Mouse (Mus musculus) CH12.LX (cell line): ENCODE data around the gene Ppp1r3f. TPM values are rescaled to one million over a fixed set of nuclear protein-coding genes. Genes with fewer than 3 reads are reported as not detected.

ENCODE experiments used
- DNase-seq: peaks from one replicate; pipeline ENCODE4 v3.0.0-alpha.2; 2013; ENCODE audit errors: extremely low read depth
- H3K27ac ChIP-seq: 2 replicates; pipeline ENCODE4 v1.5.1; 2012; ENCODE audit warnings: low read depth, mild to moderate bottlenecking, control low read depth, moderate library complexity; ENCODE audit not compliant: insufficient read depth
- H3K27me3 ChIP-seq: replicated peaks from 2 replicates; pipeline ENCODE3; 2012; ENCODE audit warnings: inconsistent platforms
- H3K36me3 ChIP-seq, 2 experiments: replicated peaks in 1 of 2; 2 replicates each; pipeline versions ENCODE3 to v1.6.1; 2012; ENCODE audit warnings: inconsistent platforms in 1 of 2, low read length in 1 of 2, mild to moderate bottlenecking in 1 of 2, mixed read lengths in 1 of 2, moderate library complexity in 1 of 2; ENCODE audit not compliant: control insufficient read depth in 1 of 2, insufficient read depth in 1 of 2
- H3K4me1 ChIP-seq, 2 experiments: 2 replicates each; pipeline ENCODE4 v1.6.1; 2012; ENCODE audit warnings: inconsistent platforms in 1 of 2, moderate library complexity in 1 of 2; ENCODE audit not compliant: insufficient read depth in 2 of 2, control insufficient read depth in 1 of 2
- H3K4me2 ChIP-seq: 2 replicates; pipeline ENCODE4 v1.6.1; 2012; ENCODE audit warnings: low read depth, mild to moderate bottlenecking, control low read depth; ENCODE audit not compliant: poor library complexity, insufficient read depth, severe bottlenecking
- H3K4me3 ChIP-seq, 3 experiments: fragments of 150-350 bp in 1 of 3; sonication (generic) in 1 of 3; replicated peaks in 1 of 3; 2 replicates each; pipeline versions ENCODE3 to v1.5.1; 2011 to 2012; ENCODE audit warnings: low read depth in 2 of 3, low read length in 2 of 3, mild to moderate bottlenecking in 2 of 3, moderate library complexity in 2 of 3, control low read depth in 1 of 3, improper control_type of control experiment in 1 of 3, inconsistent platforms in 1 of 3, mixed read lengths in 1 of 3; ENCODE audit not compliant: poor library complexity in 1 of 3
- H3K79me2 ChIP-seq: replicated peaks from 2 replicates; pipeline ENCODE4 v1.6.1; 2012; ENCODE audit warnings: mild to moderate bottlenecking, moderate library complexity; ENCODE audit not compliant: control insufficient read depth, poor library complexity, insufficient read depth, severe bottlenecking; ENCODE audit errors: extremely low read depth
- H3K9ac ChIP-seq: 2 replicates; pipeline ENCODE4 v1.6.1; 2012; ENCODE audit warnings: low read depth, mild to moderate bottlenecking, control low read depth, moderate library complexity; ENCODE audit not compliant: insufficient read depth
- H3K9me3 ChIP-seq: replicated peaks from 2 replicates; pipeline ENCODE3; 2012; ENCODE audit warnings: low read length, inconsistent platforms, mixed read lengths
- BHLHE40 ChIP-seq: IDR thresholded peaks from 2 replicates; pipeline ENCODE4 v1.6.1; 2011; ENCODE audit warnings: mild to moderate bottlenecking, low read depth, low read length, improper control_type of control experiment
- CHD1 ChIP-seq: IDR thresholded peaks from 2 replicates; pipeline ENCODE4 v1.6.1; 2012; ENCODE audit warnings: low read depth, low read length, improper control_type of control experiment, inconsistent platforms
- CHD2 ChIP-seq: IDR thresholded peaks from 2 replicates; pipeline ENCODE4 v1.6.1; 2011; ENCODE audit warnings: low read length, improper control_type of control experiment
- EP300 ChIP-seq: IDR thresholded peaks from 2 replicates; pipeline ENCODE4 v1.6.1; 2011; ENCODE audit warnings: low read length, improper control_type of control experiment
- GABPA ChIP-seq: IDR thresholded peaks from 2 replicates; pipeline ENCODE4 v1.6.1; 2012; ENCODE audit warnings: low read depth, low read length, improper control_type of control experiment, inconsistent platforms; ENCODE audit not compliant: insufficient replicate concordance
- HCFC1 ChIP-seq: IDR thresholded peaks from 2 replicates; pipeline ENCODE4 v1.6.1; 2012; ENCODE audit warnings: low read depth, mild to moderate bottlenecking, inconsistent platforms, low read length, improper control_type of control experiment
- JUN ChIP-seq: IDR thresholded peaks from 2 replicates; pipeline ENCODE4 v1.6.1; 2011; ENCODE audit warnings: low read depth, mild to moderate bottlenecking, low read length, improper control_type of control experiment, moderate library complexity; ENCODE audit not compliant: insufficient read depth
- JUND ChIP-seq: conservative IDR thresholded peaks from 2 replicates; pipeline ENCODE4 v1.6.1; 2011; ENCODE audit warnings: low read depth, low read length, improper control_type of control experiment
- KAT2A ChIP-seq: IDR thresholded peaks from 2 replicates; pipeline ENCODE4 v1.6.1; 2012; ENCODE audit warnings: low read length, improper control_type of control experiment, inconsistent platforms; ENCODE audit not compliant: insufficient replicate concordance
- MAZ ChIP-seq: IDR thresholded peaks from 2 replicates; pipeline ENCODE4 v1.6.1; 2012; ENCODE audit warnings: low read depth, mild to moderate bottlenecking, inconsistent platforms, low read length, improper control_type of control experiment, moderate library complexity
- MEF2A ChIP-seq: IDR thresholded peaks from 2 replicates; pipeline ENCODE4 v1.6.1; 2014; ENCODE audit warnings: low read depth, mild to moderate bottlenecking, inconsistent platforms, low read length, improper control_type of control experiment, borderline replicate concordance
- MYC ChIP-seq: IDR thresholded peaks from 2 replicates; pipeline ENCODE4 v1.6.1; 2011; ENCODE audit warnings: low read depth, mild to moderate bottlenecking, improper control_type of control experiment, low read length
- NELFE ChIP-seq: IDR thresholded peaks from 2 replicates; pipeline ENCODE4 v1.6.1; 2011; ENCODE audit warnings: low read depth, low read length, improper control_type of control experiment
- NRF1 ChIP-seq: IDR thresholded peaks from 2 replicates; pipeline ENCODE4 v1.6.1; 2014; ENCODE audit warnings: low read depth, mild to moderate bottlenecking, inconsistent platforms, low read length, improper control_type of control experiment, moderate library complexity
- POLR2A ChIP-seq: IDR thresholded peaks from 2 replicates; pipeline ENCODE4 v1.6.1; 2011; ENCODE audit warnings: low read depth, mild to moderate bottlenecking, improper control_type of control experiment, low read length
- SIN3A ChIP-seq: IDR thresholded peaks from 2 replicates; pipeline ENCODE4 v1.6.1; 2012; ENCODE audit warnings: low read length, improper control_type of control experiment, inconsistent platforms
- SMC3 ChIP-seq: IDR thresholded peaks from 2 replicates; pipeline ENCODE4 v1.6.1; 2011; ENCODE audit warnings: low read depth, low read length, improper control_type of control experiment
- TCF12 ChIP-seq: IDR thresholded peaks from 2 replicates; pipeline ENCODE4 v1.6.1; 2014; ENCODE audit warnings: low read depth, mild to moderate bottlenecking, inconsistent platforms, low read length, improper control_type of control experiment
- UBTF ChIP-seq: IDR thresholded peaks from 2 replicates; pipeline ENCODE4 v1.6.1; 2012; ENCODE audit warnings: low read depth, mild to moderate bottlenecking, inconsistent platforms, low read length, improper control_type of control experiment, moderate library complexity
- ZC3H11A ChIP-seq: IDR thresholded peaks from 2 replicates; pipeline ENCODE4 v1.6.1; 2012; ENCODE audit warnings: low read depth, mild to moderate bottlenecking, inconsistent platforms, low read length, improper control_type of control experiment
- ZKSCAN1 ChIP-seq: IDR thresholded peaks from 2 replicates; pipeline ENCODE4 v1.6.1; 2012; ENCODE audit warnings: low read depth, inconsistent platforms, low read length, improper control_type of control experiment, borderline replicate concordance
- ZMIZ1 ChIP-seq: IDR thresholded peaks from 2 replicates; pipeline ENCODE4 v1.6.1; 2012; ENCODE audit warnings: low read depth, mild to moderate bottlenecking, inconsistent platforms, low read length, improper control_type of control experiment
- dilution Hi-C: fragments of 300-500 bp; cut with MboI; formaldehyde crosslinking; loops from 2 replicates; pipeline ENCODE4 v1.14.3; 2020; ENCODE audit warnings: low sequenced_read_pairs; ENCODE audit not compliant: extremely low pct_unique_long_range_greater_than_20kb, extremely low pct_ligation_motif_present
- in situ Hi-C: fragments of 300-500 bp; cut with MboI; formaldehyde crosslinking; loops from 3 replicates; pipeline ENCODE4 v1.14.3; 2019; ENCODE audit warnings: low sequenced_read_pairs, low pct_ligation_motif_present, low pct_unique_long_range_greater_than_20kb, mixed read lengths
- polyA plus RNA-seq: library from polyadenylated mRNA; unstranded; fragments of >175 nt; gene quantifications from 2 replicates; pipeline ENCODE4 v1.2.1, GENCODE M21; 2012; ENCODE audit warnings: low read depth; ENCODE audit not compliant: insufficient read length
- total RNA-seq, 2 experiments: library from RNA; depleted of rRNA; stranded (reverse); fragments of 300-350 nt in 1 of 2; fragments of >200 nt in 1 of 2; gene quantifications; 2 replicates each; pipeline ENCODE4 v1.2.3; 2012 to 2014

Gene Ppp1r3f
- total and polyA plus RNA-seq, 3 experiments: 0.13 to 0.57 (median 0.51) TPM

GRCm38 (mm10) chrX:7604004-7604403 lies 29.9 kb upstream of the Ppp1r3f start:
- no peak overlapping the region for H3K27ac ChIP-seq

GRCm38 (mm10) chrX:7595371-7595770 lies 21.3 kb upstream of the Ppp1r3f start:
- H3K4me2 ChIP-seq: no peak overlapping the region
- no peak overlapping the region for H3K27ac ChIP-seq
- in situ Hi-C loops: no loop called here
- no peak for TF ChIP-seq ZMIZ1
- TF ChIP-seq MYC: no peak
- TF ChIP-seq EP300: no peak
- TF ChIP-seq, all 38 proteins: peak for 0
- no peak for DNase-seq
- no peak overlapping the region for H3K9ac ChIP-seq
- no peak overlapping the region for H3K4me3 ChIP-seq
- dilution Hi-C loops: no loop called here
- no peaks in the 10 kb centered on the region for H3K27me3 ChIP-seq
- H3K9me3 ChIP-seq: no peaks in the 10 kb centered on the region
- no peaks in the 10 kb centered on the region; a peak in 1 of 4 replicates for H3K4me1 ChIP-seq
- peaks cover 58 to 89% of the 10 kb centered on the region in 2 experiments for H3K36me3 ChIP-seq
- no peaks in the 10 kb centered on the region for H3K79me2 ChIP-seq

More at GRCm38 (mm10) chrX:7604004-7604403, 29.9 kb upstream of the Ppp1r3f start:
- Histone ChIP-seq H3K4me3 (peak overlapping the region in 1 of 3 experiments; percentile 59), H3K4me2 (peak overlapping the region; percentile 83), H3K9me3 (no peaks in the 10 kb centered on the region), H3K9ac (peak overlapping the region; percentile 81; the same call in 1 of the 2 replicates), H3K79me2 (peaks cover 3% of the 10 kb centered on the region; the same call in 1 of the 2 replicates), H3K27me3 (peaks cover 5% of the 10 kb centered on the region), H3K4me1 (peaks cover 3 to 12% of the 10 kb centered on the region in 2 experiments; a peak in 3 of 4 replicates)
- dilution Hi-C loops: no loop called here
- in situ Hi-C loops: no loop called here
- TF ChIP-seq ZKSCAN1: no peak
- TF ChIP-seq HCFC1: no peak
- no peak for TF ChIP-seq MYC
- no peak for TF ChIP-seq JUN
- no peak for TF ChIP-seq JUND
- TF ChIP-seq NELFE: no peak
- TF ChIP-seq BHLHE40: no peak
- no peak for TF ChIP-seq NRF1
- no peak for TF ChIP-seq KAT2A
- no peak for TF ChIP-seq POLR2A
- no peak for TF ChIP-seq CHD1
- TF ChIP-seq, all 38 proteins: peak for 0
- DNase-seq: no peak
- H3K36me3 ChIP-seq: peaks cover 20 to 41% of the 10 kb centered on the region in 2 experiments

GRCm38 (mm10) chrX:7586356-7586755 lies 12.3 kb upstream of the Ppp1r3f start:
- H3K9me3 ChIP-seq: no peaks in the 10 kb centered on the region
- no peak overlapping the region for H3K4me2 ChIP-seq
- in situ Hi-C loops (no loop called here), dilution Hi-C loops (no loop called here)
- no peaks in the 10 kb centered on the region for H3K79me2 ChIP-seq
- H3K9ac ChIP-seq: no peak overlapping the region
- H3K36me3 ChIP-seq: peaks cover 8 to 57% of the 10 kb centered on the region in 2 experiments
- peaks cover 7% of the 10 kb centered on the region in 2 experiments for H3K4me1 ChIP-seq
- no peak for DNase-seq
- H3K27me3 ChIP-seq: no peaks in the 10 kb centered on the region
- TF ChIP-seq ZC3H11A: no peak
- no peak for TF ChIP-seq GABPA
- TF ChIP-seq ZKSCAN1: no peak
- no peak for TF ChIP-seq TCF12
- TF ChIP-seq EP300: no peak
- no peak for TF ChIP-seq MAZ
- no peak for TF ChIP-seq MEF2A
- TF ChIP-seq POLR2A: no peak
- no peak for TF ChIP-seq UBTF
- TF ChIP-seq CHD2: no peak
- no peak for TF ChIP-seq SIN3A
- no peak for TF ChIP-seq JUN
- no peak for TF ChIP-seq SMC3
- TF ChIP-seq, all 38 proteins: peak for 0
- no peak overlapping the region for H3K27ac ChIP-seq
- H3K4me3 ChIP-seq: no peak overlapping the region
